Mouse (Mus musculus) heart, adult 9 months (tissue): Measurements from ENCODE around the gene Ahdc1.
"Not testable (repeated sequence)": the region's sequence is repeated elsewhere in the genome, so short reads cannot be mapped to it uniquely, and the experiment has no call there.

Source experiments
- DNase-seq, 2 experiments: peaks; one replicate each; pipeline ENCODE4 v3.0.0; 2022; ENCODE audit warnings: low spot score in 2 of 2

The Ahdc1 gene

DNA sequence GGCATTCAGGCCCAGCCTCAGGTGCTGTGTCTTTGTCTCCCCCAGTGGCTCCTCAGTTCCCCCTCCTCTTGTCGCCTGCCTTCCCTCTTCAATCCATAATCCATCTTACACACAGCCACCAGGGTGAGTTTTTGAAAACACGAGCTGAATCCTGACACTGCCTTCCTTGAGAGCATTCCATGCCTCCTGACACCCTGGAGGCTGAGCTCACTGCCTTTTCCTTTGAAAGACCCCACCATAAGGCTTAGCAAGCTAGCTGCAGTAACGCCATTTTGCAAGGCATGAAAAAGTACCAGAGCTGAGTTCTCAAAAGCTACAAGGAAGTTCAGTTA, 84.6 kb downstream of the Ahdc1 start:
- DNase-seq: not testable (repeated sequence)

DNA sequence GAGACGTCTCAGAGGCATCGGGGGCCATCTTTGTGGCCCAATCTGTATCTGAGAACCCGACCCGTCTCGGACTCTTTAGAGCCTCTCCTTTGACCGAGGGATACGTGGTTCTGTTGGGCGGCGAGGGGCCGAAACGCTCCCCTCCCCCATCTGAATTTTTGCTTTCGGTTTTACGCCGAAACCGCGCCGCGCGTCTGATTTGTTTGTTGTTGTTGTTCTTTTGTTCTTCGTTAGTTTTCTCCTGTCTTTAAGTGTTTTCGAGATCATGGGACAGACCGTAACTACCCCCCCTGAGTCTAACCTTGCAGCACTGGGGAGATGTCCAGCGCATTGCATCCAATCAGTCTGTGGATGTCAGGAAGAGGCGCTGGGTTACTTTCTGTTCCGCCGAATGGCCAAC, 85.6 kb downstream of the Ahdc1 start:
- DNase-seq: not testable (repeated sequence)

DNA sequence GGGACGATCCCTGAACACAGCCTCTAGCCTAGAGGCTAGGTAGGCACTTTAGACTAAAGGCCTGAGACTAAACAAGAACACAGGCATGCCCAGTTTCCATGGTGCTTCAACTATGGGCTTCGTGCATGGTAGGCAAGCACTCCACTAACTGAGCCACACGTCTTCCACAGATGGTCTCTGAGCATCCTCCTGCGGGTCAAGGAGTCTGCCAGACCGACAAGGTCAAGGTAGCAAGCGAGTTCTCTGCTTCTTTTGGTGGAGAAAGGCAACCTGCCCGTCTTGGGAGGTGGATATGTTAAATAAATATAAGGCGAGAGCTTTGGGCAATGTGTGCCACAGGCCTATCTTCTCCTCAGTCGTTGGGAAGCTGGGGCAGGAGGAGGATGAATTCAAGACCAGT, 90.7 kb downstream of the Ahdc1 start:
- no peak for DNase-seq

DNA sequence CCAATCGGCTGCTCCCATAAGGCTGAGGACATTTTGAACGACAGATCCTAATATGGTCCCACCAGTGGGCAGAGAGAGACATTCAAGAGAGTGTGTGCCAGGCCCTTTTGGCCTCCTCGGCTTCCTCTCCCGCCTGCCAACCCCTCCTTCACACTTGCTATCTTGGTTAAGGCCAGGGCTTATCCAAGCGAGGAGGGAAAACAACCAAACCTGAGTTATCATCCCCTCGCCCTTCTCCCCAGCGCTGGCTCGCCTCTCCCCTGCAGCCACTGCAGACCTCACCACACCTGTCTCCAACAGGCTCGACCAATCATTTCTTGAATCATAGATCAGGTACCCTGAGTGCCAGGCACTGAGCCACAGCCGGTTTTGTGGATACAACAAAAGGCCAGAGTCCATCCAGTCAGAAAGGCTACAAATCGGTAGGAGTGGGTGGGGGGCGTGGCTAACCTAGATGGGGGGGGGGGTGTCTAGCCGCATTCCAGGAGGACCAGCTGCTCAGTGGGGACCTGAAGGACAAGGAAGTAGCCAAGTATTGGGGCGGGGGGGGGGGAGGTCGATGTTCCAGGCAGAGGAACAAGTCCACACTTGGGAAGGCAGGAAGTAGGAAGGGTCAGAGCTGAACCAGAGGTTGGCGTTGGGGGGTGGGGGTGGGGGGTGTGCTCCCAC, 92.6 kb downstream of the Ahdc1 start:
- DNase-seq: no peak

DNA sequence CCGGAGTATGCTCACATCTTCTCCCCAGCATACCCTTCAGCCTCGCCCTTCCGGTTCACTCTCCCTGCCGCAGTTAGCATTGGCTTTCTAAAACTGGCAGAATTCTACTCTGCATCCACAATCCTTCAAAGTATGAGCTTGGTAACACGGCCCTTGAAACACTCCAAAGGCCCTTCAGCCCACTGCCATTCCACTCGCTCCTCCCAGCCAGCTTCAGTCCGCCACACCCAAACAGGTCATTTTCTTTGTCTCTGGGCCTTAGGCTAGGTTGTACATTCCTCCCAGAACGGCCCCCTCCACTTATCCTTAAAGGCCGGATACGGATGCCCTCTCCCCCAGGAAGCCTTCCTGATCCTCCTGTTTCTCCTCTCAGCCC, 93.1 kb downstream of the Ahdc1 start:
- DNase-seq: no peak

DNA sequence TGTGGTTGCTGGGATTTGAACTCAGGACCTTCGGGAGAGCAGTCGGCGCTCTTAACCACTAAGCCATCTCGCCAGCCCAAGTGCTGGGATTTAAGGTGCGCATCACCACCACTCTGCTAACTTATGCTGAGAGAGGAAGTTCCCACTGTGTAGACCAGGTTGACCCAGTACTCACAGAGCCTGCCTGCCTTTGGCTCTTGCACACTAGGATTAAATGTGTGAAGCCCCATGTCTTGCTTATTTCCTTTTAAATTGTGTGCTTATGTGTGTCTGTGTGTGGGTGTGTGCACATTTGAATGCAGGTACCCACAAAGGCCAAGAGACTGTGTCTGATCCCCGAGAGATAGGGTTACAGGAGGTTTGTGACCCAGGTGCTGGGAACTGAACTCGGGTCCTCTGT, 95.6 kb downstream of the Ahdc1 start:
- DNase-seq: no peak

DNA sequence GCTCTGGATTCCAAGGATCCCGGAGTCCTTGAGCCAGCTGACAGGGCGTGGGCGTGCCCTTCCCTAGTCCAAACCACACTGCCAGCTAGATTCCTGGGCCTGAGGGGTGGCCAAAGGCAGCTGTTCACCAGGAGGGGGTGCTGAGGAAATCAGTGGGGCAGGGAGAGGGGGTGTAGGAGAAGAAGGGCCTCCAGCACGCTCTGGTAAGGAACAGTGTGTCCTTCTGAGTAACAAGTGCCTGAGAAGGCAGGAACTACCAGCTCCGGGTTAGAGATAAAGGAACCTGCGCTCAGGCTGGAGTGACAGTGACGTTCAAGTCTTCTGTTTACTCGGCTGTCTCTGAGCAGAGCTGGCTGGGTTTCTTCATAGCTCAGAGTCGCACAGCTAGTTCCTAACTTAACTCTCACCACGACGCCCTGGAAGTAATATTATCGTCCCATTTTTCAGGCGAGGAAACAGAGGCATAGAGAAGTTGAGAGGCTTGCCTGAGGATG, 96.8 kb downstream of the Ahdc1 start:
- peak; percentile 71 to 78 for DNase-seq

DNA sequence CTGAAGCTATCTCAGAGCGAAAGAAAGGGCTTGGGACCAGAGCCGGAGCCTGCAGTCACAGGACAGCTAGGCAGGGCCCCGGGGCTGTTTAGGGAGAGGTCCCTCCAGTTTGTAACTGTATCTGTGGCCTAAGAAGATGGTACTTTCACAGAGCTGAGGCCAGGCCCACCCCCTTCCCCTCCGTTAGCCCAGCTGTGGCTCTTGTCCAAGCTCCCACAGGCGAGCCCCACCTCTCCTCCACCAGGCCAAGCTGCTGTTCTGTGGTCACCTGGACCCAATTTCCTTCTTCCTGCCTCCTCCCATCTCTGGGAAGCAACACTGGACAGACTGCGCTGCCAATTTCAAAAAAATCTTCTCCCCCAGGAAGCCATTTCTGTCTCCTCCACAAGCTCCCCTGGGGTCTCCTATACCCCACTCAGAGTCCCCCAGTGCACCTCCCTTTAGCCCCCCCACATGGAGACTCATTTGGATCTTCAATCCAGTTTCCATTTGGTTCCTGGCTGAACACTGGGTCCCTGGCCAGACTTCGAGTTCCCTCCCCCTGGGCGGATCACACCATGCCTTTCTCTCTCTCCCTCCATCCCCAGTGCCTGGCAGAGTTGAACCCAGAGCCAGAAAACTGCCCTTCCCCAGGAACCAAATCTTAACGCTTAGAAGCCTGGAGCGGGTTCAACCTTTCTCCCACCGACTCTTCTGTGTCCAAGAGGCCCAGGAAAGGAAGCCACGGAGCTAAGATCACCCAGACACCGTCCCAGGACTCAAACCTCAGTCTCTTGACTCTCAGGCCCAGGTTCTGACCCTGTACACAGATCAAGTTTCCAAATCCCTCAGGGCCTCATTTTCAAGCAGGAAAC, 97.6 kb downstream of the Ahdc1 start:
- peak; percentile 73 to 82 for DNase-seq

DNA sequence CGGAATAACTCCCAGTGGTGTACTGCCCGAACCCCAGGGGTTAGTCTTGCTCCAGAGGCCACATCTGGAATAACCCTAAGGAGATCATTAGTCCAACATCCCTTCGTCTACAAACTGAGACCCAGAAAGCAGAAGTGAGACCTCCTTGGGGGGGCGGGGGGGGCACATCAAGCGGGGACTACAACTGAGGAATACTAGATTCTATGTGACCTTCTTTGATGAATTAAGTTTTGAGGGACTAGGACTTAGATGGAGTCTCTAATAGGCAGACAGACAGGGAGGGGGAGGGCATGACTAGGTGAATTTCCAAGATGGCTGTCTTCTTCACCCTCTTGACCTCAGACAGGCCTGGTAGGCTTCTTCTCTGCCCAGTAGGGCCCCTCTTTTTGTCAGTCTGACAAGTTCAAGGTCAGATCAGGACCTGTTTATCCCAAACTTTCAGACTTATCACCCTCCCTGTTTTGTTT, 98.3 kb downstream of the Ahdc1 start:
- DNase-seq: no peak

DNA sequence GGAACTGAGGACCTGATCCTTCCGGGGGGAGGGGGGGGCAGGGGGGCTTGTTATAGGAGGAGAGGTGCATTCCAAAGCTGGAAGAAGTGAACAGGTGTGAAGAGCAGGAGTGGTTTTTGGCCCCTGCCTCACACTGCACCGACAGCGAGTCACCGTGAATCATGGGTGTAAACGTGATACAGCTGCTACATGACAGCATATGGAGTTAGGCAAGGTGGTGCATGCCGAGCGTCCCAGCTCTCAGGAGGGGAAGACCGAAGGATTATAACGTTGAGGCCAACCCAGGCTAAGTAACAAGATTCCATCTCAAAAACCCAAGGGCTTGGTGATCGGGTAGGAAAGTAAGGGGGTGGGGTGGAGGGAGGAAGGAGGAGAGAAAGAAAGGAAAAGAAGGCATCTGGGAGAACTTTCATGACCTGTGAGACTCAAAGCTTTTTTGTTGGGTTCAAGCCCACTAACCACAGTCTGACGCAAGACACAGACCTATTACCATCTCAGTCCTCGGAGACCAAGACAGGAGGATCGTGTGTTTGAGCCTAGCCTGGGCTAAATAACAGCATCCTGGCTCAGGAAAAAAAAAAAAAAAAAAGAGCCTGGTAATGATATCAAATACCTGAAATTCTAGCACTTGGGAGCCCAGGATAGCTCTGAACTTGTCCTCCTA, 101.2 kb downstream of the Ahdc1 start:
- no peak for DNase-seq

DNA sequence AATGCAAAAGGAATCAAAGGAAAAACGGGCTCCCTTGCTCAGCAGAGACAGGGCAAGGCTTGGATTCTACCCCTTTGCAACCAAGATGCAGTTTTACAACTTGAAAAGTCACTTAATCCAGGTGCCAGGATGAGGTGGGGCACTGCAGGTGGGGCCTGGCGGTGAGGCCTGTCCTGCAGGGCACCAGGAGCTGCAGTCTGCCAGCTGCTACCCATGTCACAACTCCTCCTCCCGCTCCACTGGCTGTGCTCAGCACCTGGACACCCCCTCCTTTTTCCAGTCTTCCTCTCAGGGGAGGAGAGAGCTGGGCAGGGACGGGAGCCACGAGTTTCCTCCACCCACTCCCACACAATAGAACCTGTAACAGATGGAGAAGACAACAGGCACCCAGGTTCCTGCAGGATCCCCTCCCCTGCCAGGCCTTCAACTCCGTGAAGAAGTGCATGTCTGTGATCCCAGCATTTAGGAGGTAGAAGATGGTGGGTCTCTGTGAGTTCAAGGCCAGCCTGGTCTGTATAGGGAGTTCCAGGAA, 102.4 kb downstream of the Ahdc1 start:
- DNase-seq: no peak

DNA sequence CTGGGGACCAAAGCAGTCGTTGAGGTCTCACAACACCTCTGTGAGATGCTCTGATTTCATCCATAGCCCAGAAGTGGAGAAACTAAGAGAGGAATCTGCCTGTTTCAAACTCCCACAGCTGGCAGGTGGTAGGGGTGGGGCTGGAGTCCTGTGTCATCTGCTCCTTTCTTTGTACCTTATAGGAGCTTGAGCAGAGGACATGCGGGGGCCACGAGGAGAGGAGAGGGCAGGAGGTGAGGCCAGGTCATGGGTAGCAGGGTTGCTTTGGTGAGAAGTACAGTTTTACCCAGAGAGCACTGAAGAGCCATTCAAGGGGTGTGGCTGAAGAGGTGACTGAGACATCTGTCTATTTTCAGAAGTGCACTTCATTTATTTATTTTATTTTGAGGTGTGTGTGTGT, 103.7 kb downstream of the Ahdc1 start:
- DNase-seq: no peak

DNA sequence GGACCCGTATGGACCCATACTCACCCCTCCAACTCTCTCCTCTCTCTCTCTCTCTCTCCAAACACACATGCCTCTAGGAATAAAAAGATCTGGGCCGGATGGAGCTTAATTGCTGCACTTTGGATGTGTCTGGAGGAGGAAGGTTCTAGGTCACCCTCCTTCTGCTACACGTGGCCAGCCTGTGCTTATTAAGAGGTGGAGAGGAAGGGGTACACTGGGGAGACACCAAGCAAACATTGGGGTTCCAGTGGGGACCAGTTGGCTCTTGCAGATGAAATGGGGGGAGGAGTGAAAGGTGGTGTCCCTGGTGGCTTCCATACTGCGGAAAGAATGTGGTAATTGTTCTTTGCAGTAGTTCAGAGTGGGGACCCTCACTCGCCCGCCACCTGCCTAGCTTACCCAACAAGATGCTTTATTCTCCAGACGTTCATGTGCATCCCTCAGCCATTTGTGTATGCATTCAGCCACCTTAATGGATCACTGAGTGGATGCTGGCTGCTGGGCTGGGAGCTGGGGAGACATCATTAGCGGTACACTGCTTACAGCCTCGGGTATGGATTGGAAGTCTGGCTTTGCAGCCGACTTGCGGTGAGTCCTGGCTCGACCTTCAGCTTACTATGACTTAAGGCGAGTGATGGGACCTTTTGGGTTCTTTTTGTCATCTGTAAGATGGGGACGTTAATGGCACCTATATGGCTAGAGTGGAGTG, 104.8 kb downstream of the Ahdc1 start:
- no peak for DNase-seq

DNA sequence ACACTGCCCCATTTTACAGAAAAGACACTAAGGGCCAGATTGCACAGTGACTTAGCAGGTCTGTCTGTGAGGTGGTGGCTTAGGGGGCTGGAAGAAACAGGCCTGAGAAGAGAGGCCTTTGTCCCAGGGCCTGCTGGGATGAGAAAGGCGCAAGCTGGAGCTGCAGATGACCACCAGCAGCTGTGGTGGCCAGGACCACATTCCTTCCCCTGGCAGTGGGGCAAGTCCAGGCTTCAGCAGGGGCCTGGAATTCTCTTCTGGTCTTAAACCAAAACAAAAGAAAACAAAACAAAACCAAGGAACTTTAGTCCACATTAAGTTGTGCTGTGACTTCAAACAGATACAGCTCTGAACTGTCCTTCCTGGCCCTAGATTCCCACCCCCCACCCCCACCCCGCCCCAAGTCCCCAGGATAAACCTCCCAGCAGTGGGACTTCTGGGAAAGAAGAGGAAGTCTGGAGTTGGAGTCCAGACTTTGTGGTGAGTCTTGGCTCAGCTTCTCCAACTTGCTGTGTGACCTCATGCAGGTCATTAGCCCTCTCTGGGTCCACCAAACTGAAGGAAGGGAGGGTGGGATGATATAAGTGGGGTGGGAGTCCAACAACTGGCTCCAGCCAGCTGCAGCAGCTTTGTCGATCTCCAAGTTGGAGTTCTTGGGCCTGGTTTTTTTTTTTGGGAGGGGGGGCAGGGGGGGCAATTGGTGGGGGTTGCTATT, 105.9 kb downstream of the Ahdc1 start:
- peak; percentile 63 to 73 for DNase-seq

DNA sequence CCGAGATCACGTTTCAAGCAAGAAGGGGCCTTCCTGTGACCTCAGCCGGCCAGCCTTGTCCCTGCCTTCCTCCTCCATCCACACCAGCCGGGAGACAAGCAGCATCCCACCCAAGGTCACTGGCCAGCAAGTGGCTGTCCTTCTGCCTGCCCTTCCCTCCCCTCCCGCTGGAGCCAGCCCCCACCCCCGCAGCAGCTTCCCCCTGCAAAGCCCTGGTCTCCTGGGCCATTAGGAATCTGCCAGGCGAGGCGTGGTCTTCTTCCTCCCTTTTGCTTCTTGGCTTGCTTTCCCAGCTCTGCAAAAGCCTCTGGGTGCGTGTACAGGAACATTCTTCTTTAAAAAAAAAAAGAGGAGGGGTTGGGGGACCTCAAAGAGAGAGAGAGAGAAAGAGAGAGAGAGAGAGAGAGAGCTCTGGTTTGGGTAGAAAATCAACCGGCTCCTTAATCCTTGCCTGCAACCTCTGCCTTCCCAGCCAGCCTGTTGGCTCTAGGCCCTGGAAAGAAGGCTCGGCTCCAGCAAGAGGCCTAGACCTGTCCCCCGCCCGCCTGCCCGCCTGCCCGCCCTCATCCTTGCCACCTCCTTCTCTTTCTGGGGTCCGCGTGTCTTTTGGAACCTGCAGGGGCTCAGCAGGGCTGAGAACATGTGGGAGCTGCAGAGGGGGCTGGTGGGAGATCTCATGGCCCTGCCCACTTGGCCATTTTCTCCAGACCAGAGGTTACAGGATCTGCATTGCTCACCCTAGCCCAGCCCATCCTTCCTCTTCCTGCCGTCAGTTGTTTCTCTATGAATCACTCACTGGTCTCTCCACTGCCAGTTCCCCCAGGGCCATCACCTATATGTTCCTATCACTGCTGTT, 106.7 kb downstream of the Ahdc1 start:
- DNase-seq: peak; percentile 88 to 93

DNA sequence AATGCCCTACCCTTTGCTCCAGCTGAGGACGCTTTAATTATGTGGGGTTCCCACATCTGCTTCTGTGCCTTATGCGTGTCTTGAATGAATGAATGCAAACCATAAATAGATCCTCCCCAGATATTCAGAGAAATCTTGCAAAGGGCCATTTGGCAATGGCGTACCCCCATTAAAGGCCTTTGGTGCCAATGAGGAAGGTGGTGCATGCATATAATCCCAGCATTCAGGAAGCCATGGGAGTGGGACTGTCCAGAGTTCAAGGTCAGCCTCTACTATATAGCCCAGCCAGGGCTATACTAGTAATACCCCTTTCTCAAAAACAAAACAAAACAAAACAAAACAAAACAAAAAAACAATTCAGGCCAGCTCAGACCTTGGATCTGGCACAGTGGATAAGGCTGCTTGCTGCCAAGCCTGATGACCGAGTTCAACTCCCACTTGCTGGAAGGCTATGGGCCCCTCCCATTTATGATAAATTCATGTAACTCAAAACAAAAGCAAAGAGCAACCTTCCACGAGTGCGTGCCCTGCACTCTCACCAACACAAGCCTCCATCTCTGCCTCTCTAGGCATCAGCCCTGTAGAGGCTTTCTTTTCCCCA, 107.8 kb downstream of the Ahdc1 start:
- DNase-seq: no peak

DNA sequence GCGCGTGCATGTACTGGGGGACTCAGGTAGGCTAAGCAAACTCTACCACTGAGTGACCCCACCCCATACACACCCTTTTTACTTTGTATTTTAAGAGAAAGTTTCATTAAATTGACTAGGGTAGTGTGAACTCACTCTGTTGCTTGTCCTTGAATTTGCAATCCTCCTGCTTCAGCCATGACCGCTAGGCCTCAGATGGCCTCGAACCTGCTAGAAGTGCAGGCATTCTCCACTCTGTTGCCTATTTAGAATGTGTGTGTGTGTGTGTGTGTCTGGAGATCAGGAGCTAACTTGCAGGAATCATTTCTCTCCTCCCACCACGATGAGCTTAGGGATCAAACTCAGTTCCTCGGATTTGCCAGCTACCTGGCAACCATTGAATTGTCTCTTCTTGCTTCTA, 108.5 kb downstream of the Ahdc1 start:
- no peak for DNase-seq

DNA sequence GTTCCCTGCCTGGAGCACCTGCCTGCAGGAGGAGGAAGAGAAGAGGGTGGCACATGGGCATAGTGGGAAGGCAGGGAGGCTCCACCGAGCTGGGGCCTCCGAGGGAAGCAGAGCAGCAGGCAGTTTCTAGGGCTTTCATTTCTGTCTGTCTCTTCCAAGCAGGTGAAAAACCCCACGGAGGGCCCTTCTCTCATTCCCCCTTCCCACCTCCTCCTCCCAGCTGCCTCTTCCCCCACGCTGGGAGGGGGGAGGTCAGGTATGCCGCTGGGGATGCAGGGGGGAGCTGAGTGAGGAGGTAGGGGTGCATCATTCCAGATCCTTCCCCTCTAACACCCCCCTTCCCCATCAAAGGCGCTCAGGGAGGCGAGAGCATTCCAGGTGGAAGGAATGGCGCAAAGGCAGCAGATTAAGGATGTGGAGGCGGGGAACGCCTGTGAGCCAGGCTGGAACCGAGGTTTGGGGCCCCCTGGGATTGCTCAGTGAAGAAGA, 109.8 kb downstream of the Ahdc1 start:
- DNase-seq: no peak

DNA sequence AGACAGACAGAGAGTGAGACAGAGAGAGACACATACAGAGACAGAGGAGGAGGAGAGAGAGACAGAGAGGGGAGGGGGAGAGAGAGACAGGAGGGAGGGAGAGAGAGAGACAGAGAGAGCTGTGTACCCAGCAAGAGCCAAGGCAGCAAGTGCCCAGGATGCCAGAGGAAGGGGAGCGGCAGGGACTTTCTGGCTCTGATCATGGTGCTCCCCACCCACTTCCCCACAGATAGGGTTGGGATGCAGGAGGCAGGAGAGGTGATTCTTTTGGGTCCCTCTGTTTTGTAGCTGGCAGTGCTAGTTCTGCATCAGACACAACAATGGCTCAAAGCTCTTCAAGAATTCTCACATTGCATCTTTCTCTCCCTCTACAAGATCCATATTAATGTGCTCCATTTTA, 110.4 kb downstream of the Ahdc1 start:
- no peak for DNase-seq
